Mouse (Mus musculus): ENCODE results near the gene C1qb. TPM values are rescaled to one million over a fixed set of nuclear protein-coding genes. Genes with fewer than 3 reads are reported as not detected.

C1qb gene
- polyA plus RNA-seq, 1 experiment from 2014 or later, result 71.4 TPM

- TF ChIP-seq CTCF (IDR thresholded peaks at IDR 0.05; ENCODE audit: low read depth), result no peak
Observed at GRCm38 (mm10) chr4:136832559-136833232, 53.3 kb downstream of the C1qb start.

GRCm38 (mm10) chr4:136830272-136830823 lies 55.6 kb downstream of the C1qb start:
- no peaks in the 10 kb centered on the region for H3K27me3 ChIP-seq (replicated peaks; ENCODE audit: control insufficient read depth, insufficient read depth, low read length)
- no peak for TF ChIP-seq CTCF (IDR thresholded peaks at IDR 0.05; ENCODE audit: low read depth)
- no peak overlapping the region for H3K27ac ChIP-seq (ENCODE audit: low read depth, low read length)
- no peak overlapping the region for H3K9ac ChIP-seq (ENCODE audit: low read depth, low read length)
- H3K4me1 ChIP-seq (replicated peaks; ENCODE audit: control insufficient read depth, insufficient read depth, low read length), result peaks cover 6% of the 10 kb centered on the region
- no peaks in the 10 kb centered on the region for H3K9me3 ChIP-seq (ENCODE audit: control insufficient read depth)
- no peak overlapping the region for H3K4me3 ChIP-seq (ENCODE audit: low read depth, low read length)
- ATAC-seq, result no peak
- H3K4me2 ChIP-seq (replicated peaks; ENCODE audit: low read depth), result peak overlapping the region; percentile 38
- H3K36me3 ChIP-seq (ENCODE audit: control insufficient read depth, insufficient read depth), result peaks cover 7% of the 10 kb centered on the region; the same call in 1 of the 2 replicates
- 49% methylated on average over 9 of the region's 9 CpGs for WGBS

More at GRCm38 (mm10) chr4:136832559-136833232, 53.3 kb downstream of the C1qb start:
- Histone ChIP-seq H3K9me3 (ENCODE audit: control insufficient read depth) (no peaks in the 10 kb centered on the region), H3K9ac (ENCODE audit: low read depth, low read length) (no peak overlapping the region), H3K36me3 (ENCODE audit: control insufficient read depth, insufficient read depth) (peaks cover 3% of the 10 kb centered on the region; the same call in 1 of the 2 replicates), H3K4me2 (replicated peaks; ENCODE audit: low read depth) (no peak overlapping the region), H3K27me3 (replicated peaks; ENCODE audit: control insufficient read depth, insufficient read depth, low read length) (no peaks in the 10 kb centered on the region), H3K4me1 (replicated peaks; ENCODE audit: control insufficient read depth, insufficient read depth, low read length) (peaks cover 6% of the 10 kb centered on the region), H3K4me3 (ENCODE audit: low read depth, low read length) (no peak overlapping the region), H3K27ac (ENCODE audit: low read depth, low read length) (no peak overlapping the region)
- no peak for ATAC-seq
- 52% methylated on average over 16 of the region's 16 CpGs for WGBS

Other genes starting within 250 kb of the C1qb start
- gene Ephb2, start 50.2 kb downstream of the C1qb start, polyA plus RNA-seq (2015; fragmentation: Nextera tagmentation; extraction: Ambion mirVana), result 5.7 TPM in 2 replicates
- gene C1qc, start 6.9 kb upstream of the C1qb start, polyA plus RNA-seq (2015; fragmentation: Nextera tagmentation; extraction: Ambion mirVana), result 42.5 and 42.9 TPM in 2 replicates
- gene C1qa, start 12.6 kb upstream of the C1qb start, polyA plus RNA-seq (2015; fragmentation: Nextera tagmentation; extraction: Ambion mirVana), result 44.8 and 48.0 TPM in 2 replicates
- 0.10 and 0.14 TPM in 2 replicates for gene Epha8, start 70.6 kb upstream of the C1qb start, polyA plus RNA-seq (2015; fragmentation: Nextera tagmentation; extraction: Ambion mirVana)
- gene Zbtb40, start 162.6 kb upstream of the C1qb start, polyA plus RNA-seq (2015; fragmentation: Nextera tagmentation; extraction: Ambion mirVana), result 0.85 and 1.4 TPM in 2 replicates

Measured in intestine, postnatal 0 days (tissue).